Mouse (Mus musculus) central nervous system, embryonic 14 days (tissue): ENCODE results near the gene Slc6a19. TPM values are rescaled to one million over a fixed set of nuclear protein-coding genes. Genes with fewer than 3 reads are reported as not detected.

Source experiments
- polyA plus RNA-seq: library from polyadenylated mRNA; depleted of rRNA; stranded (reverse); fragments of >200 nt; gene quantifications from 2 replicates; pipeline ENCODE4 v1.2.3, GENCODE M21; 2012; rRNA removed

The Slc6a19 gene
- 0.15 and 0.41 TPM in 2 replicates for polyA plus RNA-seq

DNA sequence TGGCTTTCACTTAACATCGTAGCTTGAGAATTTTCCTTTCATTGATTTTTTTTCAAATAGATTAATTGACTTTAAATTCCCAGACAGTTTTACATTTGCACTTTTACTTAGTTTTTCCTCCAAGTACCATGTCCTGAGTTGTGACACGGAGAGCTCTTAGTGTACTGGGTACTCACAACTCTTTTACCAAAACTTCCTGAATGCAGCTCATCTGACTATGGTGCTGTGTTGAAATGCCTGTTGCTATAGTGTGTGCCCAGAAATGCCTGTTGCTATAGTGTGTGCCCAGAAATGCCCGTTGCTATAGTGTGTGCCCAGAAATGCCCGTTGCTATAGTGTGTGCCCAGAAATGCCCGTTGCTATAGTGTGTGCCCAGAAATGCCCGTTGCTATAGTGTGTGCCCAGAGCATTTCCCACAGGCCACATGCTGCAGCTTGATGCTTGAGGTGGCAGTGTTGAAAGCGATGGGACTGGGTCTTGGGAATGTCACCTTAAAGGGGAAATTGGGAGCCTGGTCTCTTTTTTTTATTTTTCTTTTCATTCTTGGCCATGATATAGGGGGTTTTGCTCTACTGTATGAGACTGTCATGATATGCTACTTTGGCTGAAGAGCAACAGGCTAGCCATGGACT lies at the start of gene Slc6a19:
Slc6a19 (minus strand) TSS at position 172 of the 632 bp plus-strand sequence.

DNA sequence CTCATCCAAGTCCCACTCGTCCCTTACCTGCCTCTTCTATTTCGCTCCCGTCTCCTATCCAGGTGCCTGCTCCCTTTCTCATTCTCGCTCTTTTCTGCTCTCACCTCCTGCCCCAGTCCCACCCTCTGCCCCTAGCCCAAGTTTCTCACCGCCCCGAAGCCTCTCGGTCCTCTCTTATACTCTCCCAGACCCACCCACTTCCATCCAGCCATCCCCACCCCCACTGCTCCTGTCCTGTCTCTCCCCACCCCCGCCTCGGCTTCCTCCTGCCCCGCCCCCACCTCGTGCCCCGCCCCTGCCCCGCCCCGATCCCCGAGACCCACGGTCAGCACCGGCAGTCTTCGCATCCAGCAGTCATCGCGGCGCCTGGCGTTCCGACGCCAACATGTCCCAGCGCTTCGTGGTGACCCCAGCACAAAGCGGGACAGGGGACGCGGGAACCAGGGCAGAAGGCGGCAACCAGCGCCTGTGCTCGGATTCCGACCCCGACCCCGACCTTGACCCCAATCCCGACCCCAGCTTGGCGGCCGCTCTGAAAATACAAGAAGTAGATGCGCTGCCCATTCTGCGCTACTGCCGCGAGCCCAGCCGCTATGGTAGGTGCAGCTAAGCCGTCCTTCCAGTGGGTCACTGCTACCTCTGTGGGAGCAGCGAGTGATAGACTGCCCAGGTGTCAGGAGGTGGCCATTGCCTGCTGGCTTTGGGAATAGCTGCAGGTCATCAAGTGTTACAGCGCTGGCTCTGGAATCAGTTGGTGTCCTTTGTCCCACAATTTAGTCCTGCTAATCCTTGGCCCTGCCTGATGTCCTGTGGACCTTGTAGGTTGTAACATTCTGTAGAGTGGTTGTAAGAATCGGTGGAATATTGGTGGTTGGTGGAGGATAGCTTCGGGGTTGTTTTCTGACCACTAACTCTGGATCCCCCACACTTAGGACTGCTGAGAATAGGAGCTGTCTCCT lies 28.4 kb upstream of the Slc6a19 start, which contains the start of gene Slc12a7:
Slc12a7 (plus strand) TSS at position 353 of the 959 bp plus-strand sequence.

DNA sequence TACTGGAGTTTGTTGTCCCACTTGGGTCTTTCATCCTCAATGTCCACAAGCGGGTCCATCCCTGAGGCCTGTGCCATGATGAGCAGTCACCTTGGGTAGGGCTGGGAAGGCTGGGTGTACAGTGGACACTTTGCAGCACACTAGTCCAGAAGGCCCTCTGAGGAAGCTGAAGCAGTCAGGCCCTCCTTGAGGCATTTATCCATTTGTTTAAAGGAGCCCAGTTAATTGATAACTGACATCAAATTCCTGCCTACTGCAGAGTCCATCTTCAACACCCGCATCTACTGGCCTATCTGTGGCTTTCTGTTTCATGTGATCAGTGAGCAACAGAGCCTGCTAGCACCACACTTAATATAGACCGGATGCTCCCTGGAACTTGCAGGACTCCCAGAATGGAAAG lies 26.8 kb downstream of the Slc6a19 start, which contains the start of gene Slc6a18:
Slc6a18 (minus strand) TSS at position 171 of the 400 bp plus-strand sequence.

Other genes with a start within 250 kb of the Slc6a19 start
- gene Lpcat1, start 237.7 kb downstream of the Slc6a19 start, polyA plus RNA-seq = 71.8 and 74.4 TPM in 2 replicates
- gene Slc6a3, start 168.1 kb downstream of the Slc6a19 start, polyA plus RNA-seq = 1.5 and 1.7 TPM in 2 replicates
- gene Clptm1l, start 100.9 kb downstream of the Slc6a19 start, polyA plus RNA-seq = 114 and 125 TPM in 2 replicates
- gene Tert, start 78.0 kb downstream of the Slc6a19 start, polyA plus RNA-seq = 14.7 and 15.7 TPM in 2 replicates
- 0.06 TPM in 1 of 2 replicates, not detected in the other for gene Slc6a18, start 26.8 kb downstream of the Slc6a19 start, polyA plus RNA-seq
- 30.5 and 34.8 TPM in 2 replicates for gene Slc12a7, start 28.2 kb upstream of the Slc6a19 start, polyA plus RNA-seq
- 14.0 and 19.4 TPM in 2 replicates for gene Nkd2, start 142.8 kb upstream of the Slc6a19 start, polyA plus RNA-seq
- gene Trip13, start 232.9 kb upstream of the Slc6a19 start, polyA plus RNA-seq = 13.8 TPM in 2 replicates
- gene Brd9, start 232.9 kb upstream of the Slc6a19 start, polyA plus RNA-seq = 150 and 152 TPM in 2 replicates